Mouse (Mus musculus) right cerebral cortex, postnatal 25 days (tissue): ENCODE data around the gene Ddx21.
"Not testable (repeated sequence)": the region's sequence is repeated elsewhere in the genome, so short reads cannot be mapped to it uniquely, and the experiment has no call there.

ENCODE experiments used
- DNase-seq: peaks from one replicate; pipeline ENCODE4 v3.0.0; 2022

The Ddx21 gene

DNA sequence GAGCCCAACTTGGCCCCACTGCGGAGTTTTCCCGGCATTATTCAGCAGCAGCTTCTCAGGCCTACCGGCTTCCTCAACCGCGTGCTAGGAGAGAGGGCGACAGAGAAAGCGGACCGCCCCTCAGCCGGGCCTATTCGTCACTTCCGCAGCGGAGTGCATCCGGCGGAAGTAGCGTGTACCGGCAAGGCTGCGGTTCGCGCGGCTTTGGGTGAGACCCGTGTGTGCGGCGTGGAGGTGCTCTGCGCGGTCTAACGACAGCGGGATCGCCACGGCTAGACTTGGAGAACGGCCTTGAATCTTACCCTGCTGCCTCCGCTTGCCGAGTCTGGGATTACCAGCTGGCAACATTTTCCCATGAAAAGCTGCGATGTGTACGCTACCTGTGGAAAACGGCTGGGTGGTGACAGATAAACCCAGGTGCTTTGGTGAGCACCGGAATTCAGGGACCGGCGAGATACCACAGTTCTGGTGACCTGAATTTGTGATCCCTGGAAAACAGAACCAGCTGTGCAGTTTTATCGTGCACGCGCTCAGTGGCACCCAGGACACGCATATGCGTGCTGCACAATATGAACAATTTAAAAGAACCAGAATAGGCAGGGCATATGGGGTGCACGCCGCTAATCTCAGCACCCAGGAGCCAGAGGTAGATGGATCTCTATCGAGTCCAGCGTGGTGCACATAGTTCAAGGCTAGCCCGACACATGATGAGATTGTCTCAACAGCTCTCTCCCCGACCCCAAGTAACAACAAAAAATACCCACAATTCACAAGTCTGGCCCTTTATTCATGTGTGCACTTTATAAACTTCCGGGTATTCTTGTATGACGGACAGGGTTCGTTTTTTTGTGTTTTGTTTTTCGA lies at the start of gene Ddx21:
Gene Ddx21 (minus strand): TSS at position 105 of the 864 bp plus-strand sequence.
- DNase-seq, result peak; percentile 93

DNA sequence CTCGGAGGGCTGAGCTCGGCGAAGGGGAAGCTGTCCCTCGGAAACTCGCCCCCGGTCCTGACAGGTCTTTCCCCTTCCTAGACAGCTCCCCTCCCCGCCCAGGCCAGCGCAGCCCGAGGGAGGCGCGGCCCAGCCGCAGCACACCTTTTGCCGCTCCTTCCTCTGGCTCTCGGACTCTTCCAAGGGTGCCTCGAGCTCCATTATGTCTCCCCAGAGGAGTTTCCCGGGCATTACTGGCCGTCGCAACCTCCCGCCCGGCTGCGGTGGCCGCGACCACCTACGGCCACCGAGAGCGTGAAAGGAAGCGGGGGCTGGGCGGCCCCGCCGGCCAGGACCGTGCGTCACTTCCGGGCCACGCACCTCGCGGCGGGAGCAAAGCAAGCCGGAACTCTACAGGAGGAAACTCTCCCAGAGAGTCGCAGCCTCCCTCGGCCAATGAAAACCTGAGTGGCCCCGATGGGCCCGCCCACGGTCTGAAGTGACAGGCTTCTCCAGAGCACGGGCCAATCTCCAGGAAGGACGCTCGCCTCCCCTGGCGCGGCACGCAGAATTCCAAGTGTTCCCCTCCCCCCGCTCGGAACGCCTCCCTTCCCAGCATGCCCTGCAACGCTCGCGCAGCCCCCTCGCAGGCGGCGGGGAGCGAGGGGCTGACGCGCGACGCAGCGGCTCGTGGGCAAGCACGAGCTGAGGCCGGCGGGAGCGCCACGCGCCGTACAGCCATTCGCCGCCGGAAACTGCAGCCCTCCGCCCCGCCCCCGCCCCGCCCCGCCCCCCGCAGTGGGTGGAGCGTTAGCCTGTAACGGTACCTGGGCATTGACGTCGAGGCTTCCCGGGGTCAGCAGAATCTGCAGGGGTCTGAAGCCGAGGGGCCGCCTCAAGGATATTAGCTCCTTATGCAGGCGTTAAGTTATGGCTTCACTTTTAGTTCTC lies 49.1 kb upstream of the Ddx21 start, which contains the start of gene Ddx50:
Gene Ddx50 (minus strand): TSS at position 338 of the 930 bp plus-strand sequence.
- DNase-seq, result peak; percentile 100

DNA sequence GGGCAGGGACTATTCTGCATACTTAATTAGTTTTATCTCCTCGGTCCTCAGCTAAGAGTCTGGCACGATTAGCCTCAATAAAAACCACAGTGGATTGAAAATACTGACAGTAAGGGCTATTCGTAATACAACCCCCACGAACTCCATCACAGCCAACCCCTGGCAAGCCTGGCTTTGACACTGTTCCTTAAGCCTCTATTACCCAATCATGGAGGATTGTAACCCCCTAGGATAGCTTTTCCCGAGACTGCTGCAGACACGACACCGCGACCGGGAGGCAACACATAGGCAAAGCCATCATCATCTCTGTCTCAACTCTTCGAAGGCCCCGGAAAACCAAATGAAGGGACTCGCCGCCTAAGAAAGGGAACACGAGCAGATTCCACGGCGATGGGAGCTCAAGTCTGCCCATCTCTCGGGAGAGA lies 48.3 kb upstream of the Ddx21 start:
- no peak for DNase-seq

DNA sequence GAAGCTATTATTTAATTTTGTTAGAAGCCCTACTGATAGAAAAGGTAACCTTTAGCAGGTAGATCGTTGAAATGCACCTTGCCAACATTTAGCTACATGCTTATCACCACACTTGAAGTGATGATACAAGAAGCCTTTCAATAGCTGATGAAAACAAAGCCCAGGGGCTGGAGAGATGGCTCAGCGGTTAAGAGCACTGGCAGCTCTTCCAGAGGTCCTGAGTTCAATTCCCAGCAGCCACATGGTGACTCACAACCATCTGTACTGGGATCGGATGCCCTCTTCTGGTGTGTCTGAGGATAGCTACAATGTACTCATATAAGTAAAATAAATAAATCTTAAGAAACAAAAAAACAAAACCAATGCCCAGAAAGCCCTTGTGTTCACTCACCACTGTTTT lies 2.1 kb upstream of the Ddx21 start:
- DNase-seq, result no peak

DNA sequence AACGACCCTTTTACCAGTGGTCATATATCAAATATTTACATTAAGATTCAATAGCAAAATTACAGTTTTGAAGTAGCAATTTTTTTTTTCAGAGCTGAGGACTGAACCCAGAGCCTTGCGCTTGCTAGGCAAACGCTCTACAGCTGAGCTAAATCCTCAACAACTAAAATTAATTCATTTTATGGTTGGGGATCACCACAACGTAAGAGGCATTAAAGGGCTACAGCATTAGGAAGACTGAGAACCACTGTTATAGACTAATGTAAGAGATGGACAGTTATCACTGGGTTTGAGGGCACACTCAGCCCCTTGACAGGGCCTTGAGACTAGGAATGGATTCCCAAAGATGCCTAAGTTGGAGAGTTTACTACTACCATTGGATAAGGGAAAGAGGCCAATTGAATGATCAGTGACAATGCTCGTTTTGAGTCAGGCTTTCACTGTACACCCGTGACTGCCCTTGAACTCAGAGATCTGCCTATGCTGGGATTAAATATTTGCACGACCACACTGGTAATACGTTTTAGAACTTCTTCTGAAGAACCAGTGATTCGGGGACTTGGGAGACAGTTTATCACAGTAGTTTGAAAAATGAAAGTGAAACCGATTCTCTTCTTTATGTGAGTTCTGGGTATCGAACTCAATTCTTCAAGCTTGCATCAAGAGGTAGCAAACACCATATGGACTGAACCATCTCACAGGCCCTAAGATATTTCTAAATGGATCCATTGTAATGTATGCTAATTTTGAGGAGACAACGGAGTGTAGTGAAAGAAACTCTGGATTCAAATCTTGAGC lies 1.4 kb upstream of the Ddx21 start:
- no peak for DNase-seq

DNA sequence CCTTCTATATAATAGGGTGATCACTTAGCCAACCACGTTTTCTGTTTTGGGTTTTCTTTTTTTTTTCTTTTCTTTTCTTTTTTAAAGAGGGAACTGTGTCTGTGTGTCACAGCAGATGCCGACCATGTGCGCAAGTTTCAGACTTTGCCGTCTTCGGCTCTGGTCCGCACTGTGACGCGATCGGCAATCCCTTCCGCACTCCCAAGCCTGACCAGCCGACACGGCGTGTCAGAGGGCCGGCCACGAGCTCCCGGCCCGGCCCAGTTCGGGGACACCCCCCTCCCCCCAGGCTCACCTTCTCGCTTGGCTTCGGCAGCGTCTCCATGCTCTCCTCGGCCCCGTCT lies 276 bp downstream of the Ddx21 start:
- no peak for DNase-seq

DNA sequence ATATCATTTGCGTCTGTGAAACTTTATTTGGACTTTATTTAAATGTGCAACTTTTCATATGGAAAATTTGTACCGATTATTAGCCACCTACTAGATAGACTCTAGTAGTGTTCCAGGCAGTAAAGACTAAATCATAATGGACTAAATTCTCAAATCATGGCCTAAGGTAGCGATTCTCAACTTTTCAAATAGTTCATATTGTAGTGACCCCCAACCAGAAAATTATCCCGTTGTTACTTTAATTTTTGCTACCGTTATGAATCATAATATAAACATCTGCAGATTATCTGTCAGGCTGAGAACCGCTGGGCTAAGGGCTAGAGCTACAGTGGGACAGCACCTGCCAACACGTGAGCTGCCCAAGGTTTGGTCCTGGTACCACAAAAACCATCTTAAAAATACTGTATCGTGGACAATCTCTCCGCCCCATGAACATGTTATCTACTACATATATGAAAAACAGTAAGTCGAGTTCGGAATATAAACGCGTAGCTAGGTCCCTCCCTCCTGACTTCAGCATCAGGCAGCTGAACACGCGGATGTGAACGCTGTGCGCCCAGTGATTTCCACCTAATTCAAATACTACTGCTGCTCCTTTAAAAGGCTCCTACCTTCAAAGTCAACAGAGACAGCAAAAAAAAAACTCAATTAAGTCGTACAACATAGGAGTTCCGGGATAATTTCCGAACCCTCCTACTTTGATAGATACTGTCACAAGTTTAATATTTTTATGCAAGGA lies 859 bp downstream of the Ddx21 start:
- DNase-seq, result no peak

DNA sequence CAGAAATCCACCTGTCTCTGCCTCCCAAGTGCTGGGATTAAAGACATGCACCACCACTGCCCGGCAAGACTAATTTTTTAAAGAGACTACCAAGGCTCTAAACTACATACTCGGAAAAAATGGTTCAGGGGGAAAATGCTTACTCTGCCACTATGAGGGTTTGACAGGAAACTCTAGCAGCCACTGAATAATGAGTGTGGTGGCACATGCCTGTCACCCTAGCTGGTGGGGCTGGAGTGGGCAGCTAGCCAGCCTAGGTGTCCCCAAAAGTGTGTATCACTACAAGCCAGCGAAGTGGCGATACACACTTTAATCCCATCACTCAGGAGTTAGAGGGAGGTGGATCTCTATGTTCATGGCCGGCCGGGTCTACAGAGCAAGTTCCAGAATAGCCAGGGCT lies 2.0 kb downstream of the Ddx21 start:
- DNase-seq, result no peak

DNA sequence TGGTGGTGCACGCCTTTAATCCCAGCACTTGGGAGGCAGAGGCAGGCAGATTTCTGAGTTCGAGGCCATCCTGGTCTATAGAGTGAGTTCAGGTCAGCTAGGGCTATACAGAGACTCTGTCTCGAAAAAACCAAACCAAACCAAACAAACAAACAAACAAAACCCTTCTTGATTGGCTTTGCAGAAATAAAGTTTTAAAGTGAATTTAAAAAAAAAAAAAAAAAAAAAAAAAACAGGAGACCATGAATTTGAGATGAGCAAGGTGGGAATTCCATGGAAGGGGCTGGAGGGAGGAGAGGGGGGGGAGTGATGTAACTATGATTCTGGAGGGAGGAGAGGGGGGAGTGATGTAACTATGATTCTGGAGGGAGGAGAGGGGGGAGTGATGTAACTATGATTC lies 2.8 kb downstream of the Ddx21 start:
- not testable (repeated sequence) for DNase-seq

DNA sequence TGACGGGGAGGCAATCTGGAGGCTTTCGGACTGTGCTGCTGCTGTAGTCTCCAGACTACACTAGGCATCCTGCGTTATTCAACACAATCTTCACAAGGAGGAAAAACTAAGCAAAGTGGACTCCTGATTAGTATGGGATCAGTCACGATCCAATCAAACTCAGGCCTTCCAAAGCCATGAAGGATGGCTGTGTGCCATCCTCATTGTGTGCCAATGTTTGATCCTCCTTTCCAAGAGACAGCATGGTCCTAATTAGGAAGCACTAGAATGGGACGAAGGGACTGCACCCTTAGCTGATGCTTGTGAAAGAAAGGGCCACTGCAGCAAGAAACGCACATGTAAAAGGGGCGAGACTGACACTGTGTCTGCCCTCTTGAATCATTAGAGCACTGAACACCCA lies 9.6 kb downstream of the Ddx21 start:
- DNase-seq, result no peak

DNA sequence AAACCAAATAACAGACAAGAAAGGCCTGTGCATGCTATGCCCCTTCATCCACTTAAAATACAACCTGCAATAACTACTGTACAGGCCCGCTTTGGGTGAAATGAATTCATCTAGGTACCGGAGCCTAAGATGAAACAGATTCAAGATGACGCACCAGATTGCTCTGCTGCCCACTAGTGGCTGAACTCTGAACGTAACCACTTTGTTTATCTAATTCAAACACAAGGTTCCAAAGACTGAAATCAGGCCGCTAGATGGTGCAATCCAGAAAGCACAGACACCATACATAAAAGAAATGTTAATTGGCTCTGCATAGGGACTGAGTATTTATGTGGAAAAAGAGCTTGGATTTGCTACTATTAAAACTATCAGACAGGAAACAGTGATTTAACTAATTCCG lies 11.9 kb downstream of the Ddx21 start:
- DNase-seq, result peak; percentile 80

DNA sequence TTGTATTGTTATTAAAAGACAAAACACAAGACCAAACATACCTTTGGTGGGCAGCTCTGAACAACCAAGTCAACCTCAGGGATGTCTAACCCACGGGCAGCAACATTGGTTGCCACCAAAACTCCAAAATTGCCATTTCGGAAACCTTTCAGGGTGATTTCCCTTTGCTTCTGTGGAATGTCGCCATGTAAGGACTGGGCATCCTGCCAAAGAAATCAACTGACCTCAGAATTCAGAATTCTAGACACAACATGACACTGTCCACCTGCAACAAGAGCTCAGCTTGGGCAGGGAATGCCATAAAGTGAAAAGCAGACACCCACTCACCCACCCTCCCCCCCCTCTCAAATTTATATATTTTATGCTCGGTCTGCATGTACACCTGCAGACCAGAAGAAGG lies 13.5 kb downstream of the Ddx21 start:
- DNase-seq, result no peak

DNA sequence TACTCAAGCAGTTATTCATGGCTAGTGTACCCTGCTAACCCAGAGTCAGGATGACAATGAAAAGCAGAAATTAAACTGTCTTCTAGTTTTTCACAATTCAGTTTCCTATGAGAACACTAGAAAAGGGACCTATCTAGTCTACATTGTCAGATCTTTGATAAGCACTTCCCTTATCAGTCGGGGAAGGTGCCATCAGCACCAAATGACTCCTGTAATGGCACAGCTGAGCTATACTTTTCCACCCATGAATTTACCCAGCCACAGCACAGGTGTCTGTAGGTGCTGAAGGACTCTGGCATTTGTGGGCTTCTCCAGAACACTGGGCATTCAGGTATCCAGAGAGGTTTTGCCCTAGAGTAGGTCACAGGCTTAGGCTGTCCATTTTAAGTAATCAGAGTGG lies 18.8 kb downstream of the Ddx21 start:
- DNase-seq, result no peak

DNA sequence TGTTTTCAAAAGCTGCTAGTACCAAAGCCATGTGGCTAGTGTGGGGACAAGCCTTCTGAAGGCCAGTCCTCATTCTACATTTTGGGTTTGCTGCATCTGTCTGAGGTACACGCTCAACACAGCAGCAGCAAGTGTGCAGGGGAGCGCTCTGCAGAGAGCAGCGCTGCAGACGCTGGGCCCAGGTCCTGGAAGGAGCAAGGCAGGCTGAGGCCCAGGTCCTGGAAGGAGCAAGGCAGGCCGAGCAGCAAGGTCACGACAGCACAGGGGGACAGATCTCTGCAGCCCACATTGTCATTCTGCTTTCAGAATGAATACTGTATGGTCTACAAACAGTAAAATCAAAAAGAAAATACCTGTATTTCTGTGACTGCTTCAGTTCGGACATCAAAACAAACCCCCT lies 19.4 kb downstream of the Ddx21 start:
- no peak for DNase-seq

DNA sequence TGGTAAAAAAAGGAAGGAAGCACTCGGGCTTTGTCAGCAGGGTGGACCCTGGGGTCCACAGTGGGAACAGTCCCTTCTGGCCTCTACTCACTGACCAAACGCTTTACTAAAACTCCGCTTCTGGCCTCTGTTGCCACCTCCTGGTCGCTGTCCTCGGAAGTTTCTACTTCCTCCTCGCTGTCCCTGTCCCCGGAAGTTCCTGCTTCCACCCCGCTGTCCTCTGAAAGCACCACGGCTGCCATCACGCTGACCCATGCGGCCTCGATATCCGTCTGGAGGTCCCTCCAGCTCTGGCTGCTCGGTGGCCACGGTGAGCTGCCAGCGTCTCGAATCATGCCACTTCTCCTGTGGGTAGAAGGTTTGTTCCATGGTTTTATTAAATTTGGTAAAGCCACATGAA lies 19.8 kb downstream of the Ddx21 start:
- no peak for DNase-seq

DNA sequence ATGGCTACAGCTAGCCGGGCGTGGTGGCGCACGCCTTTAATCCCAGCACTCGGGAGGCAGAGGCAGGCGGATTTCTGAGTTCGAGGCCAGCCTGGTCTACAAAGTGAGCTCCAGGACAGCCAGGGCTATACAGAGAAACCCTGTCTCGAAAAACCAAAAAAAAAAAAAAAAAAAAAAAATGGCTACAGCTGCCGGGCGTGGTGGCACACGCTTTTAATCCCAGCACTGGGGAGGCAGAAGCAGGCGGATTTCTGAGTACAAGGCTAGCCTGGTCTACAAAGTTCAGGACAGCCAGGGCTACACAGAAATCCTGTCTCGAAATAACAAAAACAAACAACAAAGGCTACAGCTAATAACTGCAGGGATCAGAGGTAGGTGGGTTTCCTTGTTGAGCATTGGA lies 23.0 kb downstream of the Ddx21 start:
- DNase-seq, result not testable (repeated sequence)

DNA sequence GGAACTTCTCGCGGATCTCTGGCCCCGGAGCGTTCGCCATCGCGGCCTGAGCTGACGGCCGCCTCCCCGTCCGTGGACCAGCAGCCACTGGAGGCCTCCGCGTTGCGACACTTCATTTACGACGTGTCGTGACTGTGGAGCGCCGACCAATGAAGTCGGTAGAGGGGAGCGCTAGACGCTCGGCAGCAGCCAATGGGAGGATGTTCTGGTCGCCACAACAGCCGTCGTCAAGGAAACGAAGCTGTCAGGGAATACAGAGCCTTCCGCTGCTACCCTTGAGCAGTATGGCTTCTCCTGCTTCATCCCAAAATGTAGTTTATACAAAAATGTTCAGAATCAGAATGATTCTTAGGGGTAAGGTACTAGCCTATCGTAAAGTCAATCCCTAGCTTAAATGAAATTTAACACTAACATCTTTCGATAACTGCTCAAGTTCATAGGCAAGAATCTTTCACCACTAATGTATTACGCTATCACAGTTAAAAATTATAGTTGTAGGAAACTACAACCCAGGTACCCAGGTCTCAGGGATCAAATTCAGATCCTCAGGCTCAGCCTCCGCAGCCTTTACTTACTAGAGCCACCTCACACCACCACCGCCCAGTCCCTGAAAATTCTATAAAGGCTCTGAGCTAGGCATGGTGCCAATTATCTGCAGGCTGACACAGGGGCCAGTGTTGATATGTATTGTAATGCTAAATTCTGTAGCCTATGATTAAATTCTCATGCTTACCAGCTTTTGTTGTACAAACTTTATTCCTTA lies 23.6 kb downstream of the Ddx21 start, which contains the start of gene Kif1bp:
Gene Kif1bp (minus strand): TSS at position 120 of the 763 bp plus-strand sequence.
- peak; percentile 96 for DNase-seq

DNA sequence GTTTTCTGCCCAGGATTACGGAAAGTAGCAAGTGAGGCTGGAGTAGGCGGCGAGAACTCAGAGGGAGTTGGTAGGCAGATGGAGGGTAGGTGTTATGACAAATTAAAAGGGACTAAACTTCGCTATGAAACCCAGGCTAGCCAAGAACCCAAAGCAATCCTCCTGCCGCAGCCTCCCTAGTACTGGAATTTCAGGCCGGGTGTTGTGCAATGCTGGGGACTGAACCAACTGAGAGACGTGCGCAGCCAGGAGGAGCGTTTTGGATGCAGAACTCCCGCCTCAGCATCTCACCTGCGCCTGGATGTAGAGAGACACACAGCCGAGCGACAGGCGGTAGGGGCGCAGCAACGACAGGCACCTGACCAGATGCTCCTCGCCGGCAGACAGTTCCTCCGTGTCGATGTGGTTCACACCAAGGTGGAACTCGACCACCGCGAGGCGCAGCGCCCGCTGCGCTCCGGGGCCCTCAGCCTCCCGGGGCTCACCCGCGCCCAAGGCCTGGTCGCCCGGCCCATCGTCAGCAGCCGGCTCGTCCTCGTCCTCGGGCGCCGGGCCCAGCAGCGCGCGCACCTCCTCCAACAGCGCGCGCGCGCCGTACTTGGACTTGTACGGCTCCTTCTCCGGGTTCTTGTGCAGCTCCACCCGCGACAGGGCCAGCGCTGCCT lies 24.3 kb downstream of the Ddx21 start:
- no peak for DNase-seq

DNA sequence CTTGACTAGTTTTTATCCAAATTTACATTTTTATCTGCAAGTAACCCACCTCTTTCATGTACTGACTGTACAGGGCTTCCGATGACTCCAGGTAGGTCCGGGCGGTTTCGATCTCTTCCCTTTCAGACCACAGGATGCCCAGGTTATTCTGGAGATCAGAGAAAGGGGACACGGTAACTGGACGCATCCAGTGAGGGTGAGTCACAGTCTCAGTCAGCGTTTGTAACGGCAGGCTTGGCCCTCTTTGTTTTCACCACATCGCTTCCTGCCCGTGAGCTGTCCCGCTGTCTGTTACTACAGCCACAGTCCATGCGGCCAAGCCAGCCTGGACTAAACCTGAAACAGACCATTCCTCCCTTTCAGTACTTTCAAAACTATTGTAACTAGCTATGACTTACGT lies 27.1 kb downstream of the Ddx21 start:
- no peak for DNase-seq

DNA sequence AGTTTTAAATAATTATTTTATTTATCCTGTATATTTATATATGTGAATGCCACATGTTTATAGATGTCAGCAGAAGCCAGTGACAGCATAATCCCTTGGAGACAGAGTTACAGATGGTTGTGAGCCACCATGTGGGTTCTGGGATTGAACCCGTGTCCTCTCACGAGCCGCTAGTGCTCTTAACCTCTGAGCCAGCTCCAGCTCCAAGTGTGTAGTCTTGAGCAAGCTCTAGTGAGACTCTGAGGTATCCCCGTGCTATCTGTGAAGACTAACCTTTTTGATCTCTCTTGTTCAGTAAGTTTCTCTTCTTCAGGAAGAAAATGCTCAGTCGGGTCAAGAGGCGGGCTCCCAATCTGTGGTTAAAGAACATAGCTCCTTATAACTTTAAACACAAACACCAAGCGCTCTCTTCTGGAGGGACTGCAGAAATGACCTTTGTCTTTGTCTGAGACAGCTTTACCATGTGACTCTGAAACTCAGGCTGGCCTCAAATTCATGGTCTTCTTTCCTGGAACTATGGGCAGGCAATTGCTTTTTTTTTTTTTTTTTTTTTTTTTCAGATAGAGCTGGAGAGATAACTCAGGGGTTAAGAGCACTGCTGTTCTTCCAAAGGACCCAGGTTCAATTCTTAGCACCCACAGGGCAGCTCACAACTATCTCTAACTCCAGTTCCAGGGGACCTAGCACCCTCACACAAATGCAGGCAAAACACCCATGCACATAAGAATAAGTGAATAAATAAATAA lies 31.8 kb downstream of the Ddx21 start:
- no peak for DNase-seq
